Mouse (Mus musculus): Measurements from ENCODE around the gene Prrc2b.

Prrc2b gene

GRCm38 (mm10) chr2:32162646-32163045 lies 11.8 kb downstream of the Prrc2b start:
- DNase-seq, result no peak

GRCm38 (mm10) chr2:32163057-32163456 lies 12.2 kb downstream of the Prrc2b start:
- DNase-seq, result no peak

DNA sequence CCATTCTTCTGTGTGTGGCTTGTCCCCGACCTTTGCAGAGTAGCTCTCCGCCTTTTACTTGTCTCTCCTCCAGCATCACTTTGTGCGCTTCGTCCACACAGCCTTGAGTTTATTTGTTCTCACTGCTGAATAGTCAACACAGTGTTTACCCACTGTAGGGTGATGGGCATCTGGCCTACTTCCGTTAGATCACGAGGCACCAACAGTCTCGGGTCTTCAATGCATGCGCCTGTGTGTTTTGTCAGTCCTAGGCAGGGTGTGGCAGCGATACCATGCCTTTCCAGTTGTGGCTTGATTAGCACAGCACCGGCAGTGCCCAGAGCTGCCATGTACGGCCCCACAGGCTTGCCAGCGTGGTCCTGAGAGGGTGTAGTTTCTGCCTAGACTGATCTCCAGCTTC lies 13.6 kb downstream of the Prrc2b start:
- DNase-seq, result no peak

DNA sequence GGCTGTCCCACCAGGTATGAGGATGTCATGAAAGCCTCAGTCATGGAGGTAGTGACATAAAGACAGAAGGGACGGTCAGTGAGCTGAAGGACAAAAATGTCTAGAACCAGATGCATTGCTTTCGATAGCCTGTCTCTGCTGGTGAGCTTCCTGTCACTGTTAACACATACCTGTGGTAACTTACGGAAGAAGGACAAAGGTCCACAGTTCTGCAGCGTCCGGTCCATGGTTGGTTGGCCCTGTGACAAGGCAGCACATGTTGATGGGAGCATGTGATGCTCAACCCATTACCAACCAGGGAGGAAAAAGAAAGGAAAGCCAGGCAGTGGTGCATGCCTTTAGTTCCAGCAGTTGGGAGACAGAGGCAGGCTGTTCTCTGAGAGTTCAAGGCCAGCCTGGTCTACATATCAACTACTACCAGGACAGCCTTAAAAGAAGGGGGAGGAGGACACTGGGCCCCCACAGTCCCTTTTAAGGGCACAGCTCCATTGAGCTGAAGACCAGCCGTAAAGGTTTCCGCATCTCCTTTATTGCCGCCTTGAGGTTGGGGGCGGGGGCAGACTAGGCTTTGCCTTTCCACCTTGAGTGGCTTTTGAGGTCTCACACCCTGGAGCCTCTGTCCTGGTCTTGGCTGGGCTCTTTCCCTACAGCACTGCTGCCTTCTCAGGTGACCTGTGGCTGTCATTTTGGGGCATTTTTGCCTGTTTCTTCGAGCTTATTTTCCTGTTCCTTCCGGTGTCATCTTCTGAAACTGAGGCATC lies 14.3 kb downstream of the Prrc2b start:
- DNase-seq, result peak; percentile 71 to 73

DNA sequence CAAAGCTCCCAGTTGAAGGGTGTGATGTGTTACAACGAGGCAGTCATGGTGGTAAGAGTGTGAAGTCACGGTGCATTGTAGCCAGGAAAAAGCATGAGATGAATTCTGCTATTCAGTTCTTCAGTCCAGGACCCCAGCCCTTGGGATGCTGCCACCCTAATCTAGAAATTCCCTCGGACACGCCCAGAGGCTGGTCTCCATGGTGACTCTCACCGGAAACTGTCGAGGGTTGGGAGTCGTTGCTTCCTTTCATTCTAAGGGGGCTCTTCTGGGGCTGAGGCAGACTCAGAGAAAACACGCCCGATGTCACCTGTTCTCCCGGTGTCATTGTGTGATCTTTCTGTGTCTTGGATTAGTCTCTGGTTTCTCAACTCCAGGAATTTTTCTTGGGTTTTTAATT lies 15.7 kb downstream of the Prrc2b start:
- DNase-seq, result no peak

GRCm38 (mm10) chr2:32167034-32167770 lies 16.3 kb downstream of the Prrc2b start:
- no peak for DNase-seq

DNA sequence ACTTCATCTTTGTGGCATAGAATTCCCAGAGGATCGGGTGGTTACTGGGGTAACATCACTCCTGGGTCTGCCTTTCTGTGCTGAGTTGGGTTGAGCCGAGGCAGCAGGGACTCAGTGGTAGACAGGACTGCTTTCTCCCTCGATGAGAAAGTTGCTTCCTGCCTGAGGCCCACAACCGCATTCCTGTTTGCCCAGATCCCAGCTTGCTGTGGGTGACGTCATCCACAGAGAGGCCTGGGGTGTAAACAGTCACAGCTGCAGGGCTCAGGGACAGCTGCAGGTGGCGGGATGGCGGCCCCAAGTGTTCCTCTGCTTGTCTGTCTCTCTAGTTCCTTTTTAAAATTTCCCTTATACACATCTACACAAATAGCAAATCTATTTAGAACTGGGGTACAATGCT lies 16.9 kb downstream of the Prrc2b start:
- DNase-seq, result peak in 1 of 2 experiments; percentile 63

DNA sequence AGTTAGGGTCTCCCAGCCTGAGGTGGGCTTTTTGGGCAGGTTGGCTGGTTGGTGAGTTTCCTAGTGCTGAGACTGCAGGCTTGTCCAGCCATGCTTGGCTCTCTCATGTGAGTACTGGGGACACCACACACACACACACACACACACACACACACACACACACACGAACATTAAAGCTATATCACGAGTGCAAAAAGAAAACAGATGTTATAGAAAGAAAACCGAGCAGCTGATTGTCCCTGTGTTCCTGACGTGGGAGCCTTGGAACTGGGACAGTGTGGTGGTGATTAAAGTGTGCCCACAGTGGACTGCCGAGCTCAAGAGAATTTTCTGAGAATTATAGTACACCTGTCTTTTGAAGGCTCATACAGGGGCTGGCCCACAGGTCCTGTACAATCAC lies 18.4 kb downstream of the Prrc2b start:
- no peak for DNase-seq

DNA sequence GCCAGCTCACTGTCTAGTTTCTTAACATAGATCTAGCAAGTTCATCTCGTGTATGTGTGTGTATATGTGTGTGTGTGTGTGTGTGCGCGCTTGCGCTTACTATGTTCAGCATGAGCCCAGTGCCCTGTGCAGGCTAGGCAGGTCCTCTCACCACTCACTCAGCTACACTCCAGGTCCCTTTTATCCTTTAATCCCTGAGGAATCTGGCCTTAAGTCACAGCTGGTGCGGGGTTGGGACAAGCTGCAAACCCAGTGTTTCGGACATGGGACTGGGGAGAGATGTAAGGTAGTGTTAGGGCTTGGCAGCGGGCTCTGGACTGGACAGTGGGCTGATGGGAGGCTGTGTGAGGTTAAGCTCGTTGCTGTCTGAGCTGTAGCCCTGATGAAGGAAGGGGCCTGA lies 19.1 kb downstream of the Prrc2b start:
- no peak for DNase-seq

DNA sequence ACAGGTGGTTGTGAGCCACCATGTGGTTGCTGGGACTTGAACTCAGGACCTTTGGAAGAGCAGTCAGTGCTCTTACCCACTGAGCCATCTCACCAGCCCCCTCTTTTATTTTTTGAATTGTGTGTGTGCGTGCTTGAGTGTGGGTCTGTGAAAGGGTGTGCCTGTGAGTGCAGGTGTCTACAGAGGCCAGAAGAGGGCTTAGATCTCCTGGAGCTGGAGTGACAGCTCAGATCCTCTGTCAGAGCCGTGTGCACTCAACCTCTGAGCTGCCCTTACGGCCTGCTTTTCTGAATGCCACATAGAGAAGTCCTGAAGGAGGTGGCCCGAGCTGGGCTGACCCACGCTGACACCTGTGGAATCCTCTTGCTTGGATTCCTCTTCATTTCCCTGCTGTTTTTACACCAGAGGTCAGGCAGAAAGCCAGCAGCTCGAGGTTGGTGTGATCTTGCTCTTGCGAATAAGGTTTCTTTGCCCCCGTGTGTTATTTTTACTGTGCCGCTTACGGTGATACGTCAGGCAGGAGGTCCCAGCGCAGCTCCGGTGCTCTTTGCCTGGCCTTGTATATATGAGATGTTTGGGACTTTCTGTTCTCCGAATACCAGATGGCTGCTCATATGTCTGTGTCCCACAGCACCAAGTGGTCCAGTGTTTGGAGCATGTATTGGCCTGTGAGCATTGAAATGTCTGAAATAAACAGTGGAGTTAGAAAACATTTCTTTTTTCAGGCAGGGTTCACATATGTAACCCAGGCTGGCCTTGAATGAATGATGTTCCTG lies 21.0 kb downstream of the Prrc2b start:
- DNase-seq, result no peak

- peak; percentile 83 to 91 for DNase-seq
Observed at GRCm38 (mm10) chr2:32174170-32174741, 23.4 kb downstream of the Prrc2b start.

GRCm38 (mm10) chr2:32175051-32175466 lies 24.2 kb downstream of the Prrc2b start:
- no peak for DNase-seq

GRCm38 (mm10) chr2:32175508-32175907 lies 24.6 kb downstream of the Prrc2b start:
- no peak for DNase-seq

DNA sequence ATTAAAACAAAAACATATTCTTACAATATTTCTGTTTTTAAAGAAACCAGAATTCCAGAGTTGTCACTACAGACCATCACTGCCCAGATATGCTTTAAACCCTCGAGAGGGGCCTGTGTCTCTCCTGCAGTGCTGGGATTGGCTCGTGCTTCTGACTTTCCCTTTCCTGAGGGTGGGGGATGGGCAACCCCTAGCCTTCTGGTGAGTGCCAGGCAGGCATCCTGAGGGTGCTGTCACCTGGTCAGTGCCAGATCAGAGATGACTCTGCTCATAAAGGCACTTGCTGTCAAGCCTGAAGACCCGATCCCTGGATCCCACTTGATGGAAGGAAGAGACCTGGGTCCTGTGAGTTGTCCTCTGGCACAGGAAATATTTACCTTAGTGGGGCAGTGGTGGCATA lies 26.0 kb downstream of the Prrc2b start:
- no peak for DNase-seq

GRCm38 (mm10) chr2:32177397-32178060 lies 26.6 kb downstream of the Prrc2b start:
- DNase-seq, result no peak

DNA sequence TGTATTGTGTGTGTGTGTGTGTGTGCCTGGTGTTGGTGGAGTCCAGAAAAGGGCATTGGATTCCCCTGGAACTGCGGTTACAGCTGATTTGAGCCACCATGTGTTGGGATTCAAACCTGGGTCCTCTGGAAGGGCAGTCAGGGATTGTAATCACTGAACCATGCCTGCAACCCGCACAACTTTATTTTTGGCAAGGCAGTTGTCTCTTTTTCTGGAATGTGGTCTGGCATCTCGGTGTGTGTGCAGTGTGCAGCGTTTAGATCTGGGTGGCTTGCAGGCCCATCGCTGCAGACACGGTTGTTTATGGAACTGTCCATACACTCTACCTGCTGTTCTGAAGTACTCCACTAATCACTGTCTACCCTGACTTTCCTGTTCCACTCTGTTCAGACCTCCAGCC lies 28.5 kb downstream of the Prrc2b start:
- no peak for DNase-seq

GRCm38 (mm10) chr2:32180127-32180526 lies 29.2 kb downstream of the Prrc2b start:
- no peak for DNase-seq

GRCm38 (mm10) chr2:32181364-32181763 lies 30.5 kb downstream of the Prrc2b start:
- no peak for DNase-seq

GRCm38 (mm10) chr2:32182119-32182518 lies 31.2 kb downstream of the Prrc2b start:
- DNase-seq, result no peak

- peak; percentile 77 to 79 for DNase-seq
Observed at GRCm38 (mm10) chr2:32182676-32183296, 31.9 kb downstream of the Prrc2b start.

DNA sequence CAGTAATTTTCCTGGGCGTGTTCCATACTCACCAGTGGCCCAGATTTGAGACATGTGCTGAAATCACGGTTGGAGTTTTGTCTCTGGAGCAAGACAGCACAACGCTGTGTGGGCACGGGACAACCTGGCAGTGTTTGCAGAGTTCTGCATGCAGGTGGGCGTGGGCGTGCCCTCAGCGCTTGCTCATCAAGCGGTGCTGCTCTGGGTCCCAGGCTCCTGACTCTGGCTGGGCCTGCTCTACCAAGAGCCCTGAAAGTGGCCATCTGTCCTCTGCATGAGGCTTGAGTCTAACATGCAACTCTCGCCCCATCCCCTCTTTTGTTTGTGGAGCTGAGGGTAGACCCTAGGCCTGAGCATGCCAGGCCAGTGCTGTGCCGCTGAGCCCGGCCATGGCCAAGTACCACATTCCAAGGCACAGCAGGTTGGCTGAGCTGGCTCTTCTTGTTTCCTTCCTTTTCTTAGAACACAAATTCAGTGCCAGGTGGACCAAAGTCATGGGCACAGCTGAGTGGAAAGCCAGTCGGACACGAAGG lies 36.2 kb downstream of the Prrc2b start:
- DNase-seq, result no peak

DNA sequence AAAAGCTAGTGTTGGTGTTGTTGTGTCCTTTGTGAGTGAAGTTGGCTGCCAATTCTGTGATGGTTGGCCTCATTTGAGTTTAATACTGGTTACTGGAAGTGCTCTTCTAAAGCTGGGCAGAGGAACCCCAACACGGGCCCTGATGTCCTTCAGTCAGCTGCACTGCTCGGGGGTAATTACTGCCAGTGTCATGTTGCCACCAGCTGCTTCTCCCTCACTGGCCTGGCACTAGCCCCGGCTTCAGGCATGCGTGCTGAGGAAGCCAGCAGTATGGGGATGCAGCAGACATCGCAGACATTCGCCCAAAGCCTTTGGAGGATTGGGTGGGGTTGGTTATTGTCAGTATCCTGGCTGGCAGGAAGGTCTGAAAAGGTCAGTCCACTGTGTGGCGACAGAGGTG lies 36.8 kb downstream of the Prrc2b start:
- DNase-seq, result no peak

All from kidney, adult 8-10 months (tissue).